Mouse (Mus musculus) G1E (cell line): ENCODE measurements around the gene Mprip.

Experiments
- CTCF ChIP-seq: IDR thresholded peaks from 2 replicates; pipeline ENCODE4 v1.5.1; 2012; ENCODE audit warnings: low read depth, low read length, inconsistent platforms, mixed read lengths
- GATA1 ChIP-seq: IDR thresholded peaks from 2 replicates; pipeline ENCODE4 v1.6.1; 2012; ENCODE audit warnings: borderline replicate concordance, low read length, inconsistent platforms, mixed read lengths
- GATA2 ChIP-seq: IDR thresholded peaks from 2 replicates; pipeline ENCODE4 v1.6.1; 2012; ENCODE audit warnings: low read depth, low read length, inconsistent platforms, borderline replicate concordance
- POLR2AphosphoS5 ChIP-seq: IDR thresholded peaks from 2 replicates; pipeline ENCODE4 v1.6.1; 2012; ENCODE audit warnings: low read depth, low read length, inconsistent platforms; ENCODE audit not compliant: insufficient replicate concordance
- TAL1 ChIP-seq: conservative IDR thresholded peaks from 2 replicates; pipeline ENCODE4 v1.6.1; 2012; ENCODE audit warnings: low read depth, low read length, inconsistent platforms, mixed read lengths

DNA sequence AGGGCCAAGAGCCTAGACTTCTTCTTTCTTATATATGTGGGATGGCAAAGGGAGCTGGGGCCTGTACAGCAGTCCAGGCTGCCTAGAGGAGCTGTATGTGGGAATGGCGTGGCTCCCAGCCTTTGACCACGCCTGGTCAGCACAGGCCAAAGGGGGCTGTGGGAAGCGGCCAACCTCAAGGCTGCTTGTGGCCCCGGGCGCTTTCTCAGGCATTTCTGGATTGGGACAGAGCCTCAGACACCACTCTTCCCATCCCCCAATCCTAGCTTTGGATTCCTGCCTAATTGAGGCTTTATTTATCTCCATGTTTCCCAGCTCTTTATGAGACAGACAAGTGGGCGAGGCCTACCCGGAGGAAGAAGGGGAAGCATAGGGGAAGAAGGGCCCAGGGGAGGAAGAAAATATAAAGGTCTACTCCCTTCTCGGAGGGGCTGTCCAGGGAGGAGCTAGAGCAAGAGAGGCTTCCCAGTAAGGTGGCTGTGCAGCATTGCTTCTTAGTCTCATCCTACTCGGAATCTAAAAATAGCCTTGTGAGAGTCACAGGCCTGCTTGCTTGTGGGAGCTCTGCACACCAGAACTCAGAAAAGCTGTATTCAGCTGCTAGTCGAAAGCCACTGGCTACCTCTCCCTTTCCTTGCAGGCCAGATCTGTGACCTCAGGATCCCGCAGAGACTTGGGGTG, 47.0 kb downstream of the Mprip start:
- no peak for TF ChIP-seq GATA1
- no peak for TF ChIP-seq CTCF
- no peak for TF ChIP-seq POLR2AphosphoS5
- TF ChIP-seq GATA2 = no peak
- TF ChIP-seq TAL1 = no peak
